Mouse (Mus musculus) CH12.LX (cell line): Measurements from ENCODE around the gene Rufy1.

Experiments used
- CHD2 ChIP-seq: IDR thresholded peaks from 2 replicates; pipeline ENCODE4 v1.6.1; 2011; ENCODE audit warnings: low read length, improper control_type of control experiment
- CTCF ChIP-seq, 2 experiments: IDR thresholded peaks in 1 of 2; conservative IDR thresholded peaks in 1 of 2; 2 replicates each; pipeline ENCODE4 v1.5.1; 2011 to 2012; ENCODE audit warnings: low read depth in 2 of 2, low read length in 2 of 2, improper control_type of control experiment in 1 of 2, inconsistent platforms in 1 of 2, mild to moderate bottlenecking in 1 of 2, moderate library complexity in 1 of 2
- ELF1 ChIP-seq: IDR thresholded peaks from 2 replicates; pipeline ENCODE4 v1.6.1; 2014; ENCODE audit warnings: low read depth, mild to moderate bottlenecking, inconsistent platforms, low read length, improper control_type of control experiment
- EP300 ChIP-seq: IDR thresholded peaks from 2 replicates; pipeline ENCODE4 v1.6.1; 2011; ENCODE audit warnings: low read length, improper control_type of control experiment
- MAZ ChIP-seq: IDR thresholded peaks from 2 replicates; pipeline ENCODE4 v1.6.1; 2012; ENCODE audit warnings: low read depth, mild to moderate bottlenecking, inconsistent platforms, low read length, improper control_type of control experiment, moderate library complexity
- MEF2A ChIP-seq: IDR thresholded peaks from 2 replicates; pipeline ENCODE4 v1.6.1; 2014; ENCODE audit warnings: low read depth, mild to moderate bottlenecking, inconsistent platforms, low read length, improper control_type of control experiment, borderline replicate concordance
- MYC ChIP-seq: IDR thresholded peaks from 2 replicates; pipeline ENCODE4 v1.6.1; 2011; ENCODE audit warnings: low read depth, mild to moderate bottlenecking, improper control_type of control experiment, low read length
- POLR2A ChIP-seq: IDR thresholded peaks from 2 replicates; pipeline ENCODE4 v1.6.1; 2011; ENCODE audit warnings: low read depth, mild to moderate bottlenecking, improper control_type of control experiment, low read length
- RCOR1 ChIP-seq: conservative IDR thresholded peaks from 2 replicates; pipeline ENCODE4 v1.6.1; 2012; ENCODE audit warnings: low read depth, mild to moderate bottlenecking, inconsistent platforms, low read length, improper control_type of control experiment
- TCF12 ChIP-seq: IDR thresholded peaks from 2 replicates; pipeline ENCODE4 v1.6.1; 2014; ENCODE audit warnings: low read depth, mild to moderate bottlenecking, inconsistent platforms, low read length, improper control_type of control experiment
- USF1 ChIP-seq: IDR thresholded peaks from 2 replicates; pipeline ENCODE4 v1.6.1; 2014; ENCODE audit warnings: low read depth, mild to moderate bottlenecking, inconsistent platforms, low read length, improper control_type of control experiment

GRCm38 (mm10) chr11:50477486-50478070, 46.7 kb upstream of the Rufy1 start:
- TF ChIP-seq CHD2: no peak
- TF ChIP-seq POLR2A: no peak
- TF ChIP-seq MYC: no peak
- TF ChIP-seq CTCF (conservative IDR thresholded peaks at IDR 0.05 in 1 of 2, IDR thresholded peaks at IDR 0.05 in 1 of 2; ENCODE audit: low read depth in 2 of 2, low read length in 2 of 2): no peak
- no peak for TF ChIP-seq USF1
- TF ChIP-seq EP300: no peak
- TF ChIP-seq TCF12: no peak
- TF ChIP-seq ELF1: no peak
- no peak for TF ChIP-seq RCOR1
- no peak for TF ChIP-seq MAZ
- 0 out of 2 replicates have a peak, but pooled peaks have one; percentile 26 for TF ChIP-seq MEF2A
